ENCODE assay signal across 11 mouse cellular contexts in genomic region chr14:59759196-59759839, GRCm38 (mm10).
DNase-seq lines count a peak whose midpoint lies in the region; ATAC-seq and TF ChIP-seq lines count a peak whose summit lies in the region.
"Had no signal": no experiment of that assay in that cellular context is flagged by ENCODE, and none has a peak within 500 bp of the region (broad histone marks: within the 10 kb centered on the region; RNA-seq: fewer than 3 reads in every experiment).

No protein-coding gene starts in this region.

- H3K36me3 ChIP-seq in forebrain, embryonic 10.5 days (replicated peaks) = no peaks in the 10 kb centered on the region
- H3K36me3 ChIP-seq in forebrain, embryonic 14.5 days (ENCODE audit: control insufficient read depth, insufficient read depth, low read length) = no peaks in the 10 kb centered on the region
- H3K36me3 ChIP-seq in hindbrain, postnatal 0 days (ENCODE audit: insufficient read depth, low read length) = no peaks in the 10 kb centered on the region
- H3K36me3 ChIP-seq in limb, embryonic 12.5 days = no peaks in the 10 kb centered on the region
- H3K36me3 ChIP-seq: G1E had no signal

- no peak for ATAC-seq in forebrain, embryonic 14.5 days
- peak; percentile 69 for ATAC-seq in hindbrain, postnatal 0 days
- peak; percentile 53 for ATAC-seq in limb, embryonic 12.5 days (ENCODE audit: insufficient number of reproducible peaks, insufficient read depth, low FRiP score, low TSS enrichment, low read depth)

- H3K27ac ChIP-seq in forebrain, embryonic 10.5 days = peak overlapping the region; percentile 49; the same call in 1 of the 2 replicates
- H3K27ac ChIP-seq in forebrain, embryonic 14.5 days (ENCODE audit: low read depth, low read length) = no peak overlapping the region
- H3K27ac ChIP-seq in hindbrain, postnatal 0 days = no peak overlapping the region
- H3K27ac ChIP-seq in limb, embryonic 12.5 days = peak overlapping the region; percentile 86

- H3K9me3 ChIP-seq in forebrain, embryonic 10.5 days = no peaks in the 10 kb centered on the region
- no peaks in the 10 kb centered on the region for H3K9me3 ChIP-seq in forebrain, embryonic 14.5 days (replicated peaks; ENCODE audit: control insufficient read depth, low read length)
- no peaks in the 10 kb centered on the region for H3K9me3 ChIP-seq in hindbrain, postnatal 0 days (ENCODE audit: low read length)
- no peaks in the 10 kb centered on the region for H3K9me3 ChIP-seq in limb, embryonic 12.5 days

- H3K4me3 ChIP-seq in forebrain, embryonic 10.5 days = no peak overlapping the region
- H3K4me3 ChIP-seq in forebrain, embryonic 14.5 days (ENCODE audit: low read depth, low read length) = no peak overlapping the region
- no peak overlapping the region for H3K4me3 ChIP-seq in hindbrain, postnatal 0 days (ENCODE audit: low read length)
- no peak overlapping the region for H3K4me3 ChIP-seq in limb, embryonic 12.5 days (replicated peaks)

- TF ChIP-seq CTCF in hindbrain, postnatal 0 days (IDR thresholded peaks at IDR 0.05; ENCODE audit: low read depth) = no peak

- peaks cover 76% of the 10 kb centered on the region for H3K27me3 ChIP-seq in forebrain, embryonic 10.5 days (ENCODE audit: poor library complexity, severe bottlenecking)
- H3K27me3 ChIP-seq in forebrain, embryonic 14.5 days (replicated peaks; ENCODE audit: control insufficient read depth, insufficient read depth, low read length) = no peaks in the 10 kb centered on the region
- 0 out of 2 replicates have a peak, but pooled peaks cover 5% of the 10 kb centered on the region for H3K27me3 ChIP-seq in hindbrain, postnatal 0 days (ENCODE audit: insufficient read depth, low read length)
- 0 out of 2 replicates have a peak, but pooled peaks cover 3% of the 10 kb centered on the region for H3K27me3 ChIP-seq in limb, embryonic 12.5 days

- H3K4me2 ChIP-seq in forebrain, embryonic 14.5 days (ENCODE audit: low read length) = no peak overlapping the region
- no peak overlapping the region for H3K4me2 ChIP-seq in hindbrain, postnatal 0 days (ENCODE audit: low read depth, low read length)
- peak overlapping the region; percentile 39 for H3K4me2 ChIP-seq in limb, embryonic 12.5 days

- no peak for DNase-seq in forebrain, embryonic 10.5 days (ENCODE audit: extremely low spot score, low spot score)
- DNase-seq in forebrain, embryonic 14.5 days (ENCODE audit: low spot score) = no peak
- DNase-seq in Muller cell, postnatal 12 days (ENCODE audit: inconsistent ontology term) = peak; percentile 56
- DNase-seq in hindbrain, postnatal 0 days (ENCODE audit: low spot score) = peak; percentile 36
- no peak for DNase-seq in cerebellum, postnatal 36 days
- no peak for DNase-seq in thymus, postnatal 36 days
- no peak for DNase-seq in ovary, postnatal 36 days (ENCODE audit: low spot score)
- DNase-seq: heart, postnatal 36 days; layer of hippocampus, postnatal 36 days had no signal

- no peak overlapping the region for H3K9ac ChIP-seq in forebrain, embryonic 14.5 days (ENCODE audit: low read length)
- H3K9ac ChIP-seq in hindbrain, postnatal 0 days (replicated peaks; ENCODE audit: low read length) = no peak overlapping the region
- H3K9ac ChIP-seq in limb, embryonic 12.5 days (replicated peaks) = no peak overlapping the region

- WGBS in forebrain, embryonic 10.5 days = 73% methylated on average over 15 of the region's 15 CpGs
- WGBS in forebrain, embryonic 14.5 days = 77% methylated on average over 15 of the region's 15 CpGs
- WGBS in hindbrain, postnatal 0 days = 53% methylated on average over 15 of the region's 15 CpGs
- 30% methylated on average over 15 of the region's 15 CpGs for WGBS in limb, embryonic 12.5 days

- peaks cover 44% of the 10 kb centered on the region for H3K4me1 ChIP-seq in forebrain, embryonic 10.5 days
- H3K4me1 ChIP-seq in forebrain, embryonic 14.5 days (ENCODE audit: control insufficient read depth, insufficient read depth, low read length) = no peaks in the 10 kb centered on the region
- no peaks in the 10 kb centered on the region for H3K4me1 ChIP-seq in hindbrain, postnatal 0 days (ENCODE audit: insufficient read depth, low read length)
- peaks cover 39% of the 10 kb centered on the region for H3K4me1 ChIP-seq in limb, embryonic 12.5 days (replicated peaks)

Comparison
In these comparisons a context has a peak if more than half of its experiments do, and no peak if none do; other contexts are left out.
1. H3K27ac ChIP-seq: peak in forebrain, embryonic 10.5 days (single experiment) and limb, embryonic 12.5 days (single experiment); none in forebrain, embryonic 14.5 days (single experiment) and hindbrain, postnatal 0 days (single experiment).
2. DNase-seq: peak in Muller cell, postnatal 12 days (single experiment) and hindbrain, postnatal 0 days (single experiment); none in forebrain, embryonic 10.5 days (single experiment), forebrain, embryonic 14.5 days (single experiment), cerebellum, postnatal 36 days (0 of 2), thymus, postnatal 36 days (0 of 2) and ovary, postnatal 36 days (single experiment).